Mouse (Mus musculus): ENCODE measurements around the gene Wdr31.

The Wdr31 gene

DNA sequence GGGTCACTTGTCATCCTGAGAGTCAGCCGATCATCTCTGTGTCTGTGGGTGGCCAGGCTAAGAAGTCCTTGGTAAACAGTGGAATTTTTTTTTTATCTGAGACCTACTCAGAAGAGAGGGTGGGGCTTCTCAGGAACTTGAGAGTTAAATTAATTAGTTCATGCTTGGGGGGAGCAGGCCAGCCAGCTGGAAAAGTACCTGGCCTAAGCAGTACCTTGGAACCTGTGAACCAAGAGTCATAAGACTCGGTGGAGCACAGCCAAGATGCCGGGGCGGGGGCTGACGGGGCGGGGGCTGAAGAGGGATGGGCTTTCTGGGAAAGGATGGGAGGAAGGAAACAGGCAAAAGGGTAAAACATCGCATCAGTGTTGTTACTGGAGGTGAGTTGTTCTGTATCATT, 32.8 kb downstream of the Wdr31 start:
- no peak for DNase-seq (ENCODE audit: low read depth, low spot score)
- Histone ChIP-seq H3K27me3 (ENCODE audit: control insufficient read depth, insufficient read depth, low read length, poor library complexity, severe bottlenecking) (no peaks in the 10 kb centered on the region), H3K36me3 (ENCODE audit: control insufficient read depth, insufficient read depth, low read length, poor library complexity, severe bottlenecking) (no peaks in the 10 kb centered on the region)

DNA sequence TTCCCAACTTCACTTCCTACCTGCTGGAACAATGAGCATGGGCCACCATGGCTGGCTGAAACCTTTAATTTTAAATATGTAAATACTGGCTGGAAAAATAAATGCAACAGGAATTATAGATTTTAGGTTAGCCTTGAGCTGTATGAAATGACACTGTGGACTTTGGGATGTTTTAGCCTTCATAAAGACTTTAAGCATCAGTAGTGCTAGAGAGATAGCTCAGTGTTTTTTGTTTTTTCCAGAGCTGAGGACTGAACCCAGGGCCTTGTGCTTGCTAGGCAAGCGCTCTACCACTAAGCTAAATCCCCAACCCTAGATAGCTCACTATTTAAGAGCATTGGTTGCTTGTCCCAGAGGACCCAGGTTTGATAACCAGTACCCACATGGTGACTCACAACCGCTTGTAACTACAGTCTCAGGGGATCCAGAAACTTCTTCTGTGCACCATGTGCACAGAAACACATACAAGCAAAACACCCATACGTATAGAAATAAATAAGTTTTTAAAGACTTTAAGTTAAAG, 33.4 kb downstream of the Wdr31 start:
- DNase-seq (ENCODE audit: low read depth, low spot score), result no peak
- no peaks in the 10 kb centered on the region for H3K27me3 ChIP-seq (ENCODE audit: control insufficient read depth, insufficient read depth, low read length, poor library complexity, severe bottlenecking)
- no peaks in the 10 kb centered on the region for H3K36me3 ChIP-seq (ENCODE audit: control insufficient read depth, insufficient read depth, low read length, poor library complexity, severe bottlenecking)

DNA sequence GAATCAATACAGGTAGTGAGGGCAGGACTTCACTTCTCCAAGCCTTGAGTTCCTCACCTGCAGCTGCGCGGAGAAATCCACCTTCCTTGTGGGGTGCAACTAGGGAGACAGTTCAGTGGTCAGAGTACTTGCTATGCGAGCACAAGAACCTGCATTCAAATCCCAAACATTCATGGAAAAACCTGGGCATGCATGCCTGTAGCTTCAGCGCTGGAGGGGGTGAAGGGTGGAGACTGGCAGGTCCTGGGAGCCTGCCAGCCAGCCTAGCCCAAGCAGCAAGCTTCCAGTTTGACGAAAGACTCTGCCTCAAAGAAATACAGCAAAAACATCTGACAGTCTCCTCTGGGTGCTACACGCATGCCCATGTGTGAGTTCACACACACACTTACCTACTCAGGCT, 35.6 kb downstream of the Wdr31 start, which contains the start of gene Rnf183:
Gene Rnf183, minus strand, starts transcription at position 172 of the 400 bp plus-strand sequence.
- Histone ChIP-seq H3K27me3 (ENCODE audit: control insufficient read depth, insufficient read depth, low read length, poor library complexity, severe bottlenecking) (no peaks in the 10 kb centered on the region), H3K36me3 (ENCODE audit: control insufficient read depth, insufficient read depth, low read length, poor library complexity, severe bottlenecking) (no peaks in the 10 kb centered on the region)
- no peak for DNase-seq (ENCODE audit: low read depth, low spot score)

DNA sequence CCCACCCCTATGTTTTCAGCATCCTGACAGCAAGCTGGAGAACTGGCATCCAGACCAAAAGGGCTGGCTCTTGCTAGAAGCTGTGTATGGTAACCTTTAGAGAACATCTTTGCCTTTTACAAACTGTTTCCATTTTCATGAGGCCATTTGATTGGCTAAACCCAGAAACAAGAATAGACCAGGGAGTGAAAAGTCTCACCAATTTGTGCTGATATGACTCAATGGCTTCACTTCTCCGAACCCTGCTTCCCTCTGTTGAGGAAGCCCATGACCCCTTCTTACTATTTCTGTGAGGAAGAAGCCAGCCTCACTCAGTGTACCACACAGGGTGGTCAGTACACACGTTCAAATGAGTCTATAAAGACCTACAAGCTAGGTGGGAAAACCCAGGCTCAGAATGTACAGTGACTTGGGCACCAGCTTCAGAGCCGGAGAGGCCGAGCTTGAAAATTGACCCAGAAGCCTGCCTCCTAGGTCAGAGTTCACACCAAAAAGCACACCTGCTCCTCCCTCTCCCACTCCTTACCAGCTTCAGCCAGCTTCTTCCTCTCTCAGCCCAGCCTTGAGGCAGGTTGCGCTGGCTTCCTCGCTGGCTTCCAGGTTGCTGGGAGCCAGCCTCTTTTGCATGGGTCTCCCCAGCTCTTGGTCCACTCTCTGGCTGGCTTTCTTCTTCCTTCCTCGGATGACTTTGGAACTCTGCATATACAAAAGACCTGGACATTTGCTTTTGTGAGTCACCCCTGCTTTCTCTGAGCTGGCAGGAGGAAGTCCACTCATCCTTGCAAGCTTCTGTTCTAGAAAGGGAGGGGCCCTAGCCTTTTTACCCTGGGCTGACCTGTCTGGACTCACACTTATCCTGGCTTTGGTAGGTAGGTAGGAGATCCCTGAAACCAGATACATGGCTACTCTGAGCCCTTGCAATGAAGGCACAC, 36.5 kb downstream of the Wdr31 start:
- no peaks in the 10 kb centered on the region for H3K36me3 ChIP-seq (ENCODE audit: control insufficient read depth, insufficient read depth, low read length, poor library complexity, severe bottlenecking)
- DNase-seq (ENCODE audit: low read depth, low spot score), result no peak
- no peaks in the 10 kb centered on the region for H3K27me3 ChIP-seq (ENCODE audit: control insufficient read depth, insufficient read depth, low read length, poor library complexity, severe bottlenecking)

DNA sequence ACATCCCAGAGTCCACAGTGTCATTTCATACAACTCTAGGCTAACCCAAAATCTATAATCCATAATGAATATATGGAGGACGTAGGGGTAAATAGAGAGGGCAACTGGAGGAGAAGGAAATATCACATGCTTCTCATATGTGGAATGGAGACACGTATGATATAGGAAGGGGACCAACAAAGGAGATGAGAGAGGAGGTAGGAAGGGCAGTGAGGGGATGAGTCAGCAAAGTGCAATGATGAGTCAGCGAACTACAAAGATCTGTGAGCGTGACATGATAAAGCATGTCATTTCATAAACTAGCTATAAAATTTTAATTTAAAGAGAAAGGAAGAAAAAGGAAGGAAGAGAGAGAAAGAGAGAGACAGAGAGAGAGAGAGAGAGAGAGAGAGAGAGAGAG, 39.2 kb downstream of the Wdr31 start:
- DNase-seq (ENCODE audit: low read depth, low spot score), result no peak
- H3K27me3 ChIP-seq (ENCODE audit: control insufficient read depth, insufficient read depth, low read length, poor library complexity, severe bottlenecking), result no peaks in the 10 kb centered on the region
- no peaks in the 10 kb centered on the region for H3K36me3 ChIP-seq (ENCODE audit: control insufficient read depth, insufficient read depth, low read length, poor library complexity, severe bottlenecking)

DNA sequence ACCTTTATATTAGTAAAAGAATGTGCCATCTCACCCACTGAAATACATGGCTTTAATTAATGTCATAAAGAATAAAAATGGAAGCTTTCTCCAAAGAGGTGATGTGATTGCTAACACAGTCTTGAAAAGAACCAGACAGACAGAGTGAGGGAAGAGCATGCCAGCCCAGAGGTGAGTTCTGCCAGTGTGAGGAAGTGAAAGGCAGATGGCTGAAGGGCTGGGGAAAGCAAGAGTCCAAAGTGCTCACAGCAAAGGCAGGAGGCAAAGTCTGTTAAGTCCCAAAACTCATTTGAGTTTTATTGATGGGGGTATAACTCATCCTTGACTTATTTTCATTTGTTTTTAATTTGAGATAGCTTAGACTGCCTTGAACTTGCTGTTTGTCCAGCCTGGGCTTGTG, 40.0 kb downstream of the Wdr31 start:
- H3K36me3 ChIP-seq (ENCODE audit: control insufficient read depth, insufficient read depth, low read length, poor library complexity, severe bottlenecking), result no peaks in the 10 kb centered on the region
- DNase-seq (ENCODE audit: low read depth, low spot score), result no peak
- H3K27me3 ChIP-seq (ENCODE audit: control insufficient read depth, insufficient read depth, low read length, poor library complexity, severe bottlenecking), result no peaks in the 10 kb centered on the region

DNA sequence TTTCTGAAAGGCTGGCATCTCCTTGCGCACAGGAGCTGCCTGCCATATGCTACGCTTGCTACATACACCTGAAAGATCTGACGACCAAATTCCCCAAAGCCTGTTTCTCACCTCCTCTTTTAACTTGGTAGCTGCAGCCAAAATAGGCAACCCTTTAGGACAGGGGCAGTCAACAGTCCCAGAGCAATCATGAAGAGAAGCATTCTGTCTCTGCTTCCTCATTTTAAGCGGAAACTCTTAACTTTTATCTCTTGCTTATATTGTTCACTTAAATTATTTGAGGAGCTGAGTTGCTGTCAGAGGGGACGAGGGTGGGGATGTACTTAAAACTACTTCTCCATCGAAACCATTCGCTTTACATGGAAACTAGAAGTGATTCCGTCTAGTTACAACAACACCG, 41.1 kb downstream of the Wdr31 start:
- H3K36me3 ChIP-seq (ENCODE audit: control insufficient read depth, insufficient read depth, low read length, poor library complexity, severe bottlenecking), result no peaks in the 10 kb centered on the region
- H3K27me3 ChIP-seq (ENCODE audit: control insufficient read depth, insufficient read depth, low read length, poor library complexity, severe bottlenecking), result no peaks in the 10 kb centered on the region

DNA sequence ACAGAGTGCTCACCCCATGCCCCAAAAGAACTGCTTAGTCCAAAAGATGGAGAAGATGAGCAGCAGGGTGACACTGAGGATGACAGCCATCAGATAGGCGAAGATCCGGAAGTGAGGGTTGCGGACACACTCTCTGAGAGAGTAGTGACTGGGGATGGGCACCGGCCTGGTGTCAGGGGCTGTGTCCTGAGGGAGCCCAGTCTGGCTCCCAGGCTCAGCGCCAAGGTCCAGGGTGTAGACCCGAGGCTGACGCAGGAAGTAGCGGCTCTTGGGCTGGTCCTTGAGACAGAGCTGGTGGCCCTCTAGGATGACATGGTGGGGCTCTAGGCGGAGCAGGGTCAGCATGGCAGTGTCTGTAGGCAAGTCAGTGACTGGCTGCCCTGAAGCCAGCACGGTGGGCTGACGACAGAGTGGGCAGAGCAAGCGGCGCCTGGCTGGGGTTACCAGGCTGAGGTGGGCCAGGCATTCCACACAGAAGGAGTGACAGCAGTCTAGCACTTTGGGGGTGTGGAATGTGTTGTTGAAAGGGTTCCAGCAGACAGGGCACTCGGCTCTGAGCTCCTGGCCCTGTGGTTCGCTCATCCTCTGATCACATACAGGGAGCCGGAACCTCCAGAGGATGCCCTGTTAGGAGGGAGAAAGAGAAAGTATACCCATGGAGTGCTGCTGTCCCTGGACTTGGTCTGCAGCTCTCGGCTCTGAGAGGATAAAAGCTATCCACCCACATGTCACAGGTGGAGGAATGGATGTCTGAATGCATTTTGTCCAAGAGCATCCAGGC, 42.5 kb downstream of the Wdr31 start:
- no peak for DNase-seq (ENCODE audit: low read depth, low spot score)
- peaks cover 3% of the 10 kb centered on the region; the same call in 1 of the 2 replicates for H3K36me3 ChIP-seq (ENCODE audit: control insufficient read depth, insufficient read depth, low read length, poor library complexity, severe bottlenecking)
- no peaks in the 10 kb centered on the region for H3K27me3 ChIP-seq (ENCODE audit: control insufficient read depth, insufficient read depth, low read length, poor library complexity, severe bottlenecking)

More for the DNA sequence above, 41.1 kb downstream of the Wdr31 start:
- no peak for DNase-seq (ENCODE audit: low read depth, low spot score)

DNA sequence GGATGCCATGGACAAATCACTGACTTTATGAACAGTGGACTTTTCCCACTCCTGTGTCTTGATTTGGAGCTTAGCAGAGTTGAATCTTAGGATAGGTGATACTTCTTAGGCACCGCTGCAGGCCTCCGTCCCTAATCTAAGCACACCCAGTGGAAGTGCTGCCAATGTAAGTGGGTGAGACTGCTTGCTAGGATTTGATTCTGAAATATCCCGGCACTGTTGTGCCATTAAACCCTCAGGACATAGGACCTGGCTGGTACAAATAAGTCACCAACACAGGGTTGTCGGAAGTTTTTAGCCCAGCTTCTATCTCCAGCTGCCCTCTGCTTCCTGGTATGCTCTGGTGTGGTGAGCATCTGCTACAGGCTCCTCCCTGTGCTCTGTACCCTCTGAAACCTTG, 44.8 kb downstream of the Wdr31 start:
- no peaks in the 10 kb centered on the region for H3K27me3 ChIP-seq (ENCODE audit: control insufficient read depth, insufficient read depth, low read length, poor library complexity, severe bottlenecking)
- H3K36me3 ChIP-seq (ENCODE audit: control insufficient read depth, insufficient read depth, low read length, poor library complexity, severe bottlenecking), result peaks cover 8% of the 10 kb centered on the region
- no peak for DNase-seq (ENCODE audit: low read depth, low spot score)

DNA sequence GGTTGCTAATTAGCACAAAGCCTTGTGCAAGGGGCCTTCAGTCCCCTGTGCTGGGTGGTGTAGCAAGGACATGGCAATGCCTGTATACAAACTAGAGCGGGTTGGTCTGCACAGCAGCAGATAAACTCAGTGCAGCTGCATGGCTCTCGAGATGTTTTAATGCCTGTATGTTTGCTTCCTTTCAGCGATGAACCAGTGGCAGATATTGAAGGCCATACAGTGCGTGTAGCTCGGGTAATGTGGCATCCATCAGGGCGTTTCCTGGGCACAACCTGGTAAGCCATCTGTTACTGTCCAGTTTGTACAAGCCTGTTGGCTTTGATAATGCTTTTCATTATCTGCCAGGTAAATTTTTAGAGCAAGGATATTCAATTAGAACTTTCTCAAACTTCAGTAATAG, 51.6 kb downstream of the Wdr31 start:
- no peak for DNase-seq (ENCODE audit: low read depth, low spot score)
- Histone ChIP-seq H3K27me3 (ENCODE audit: control insufficient read depth, insufficient read depth, low read length, poor library complexity, severe bottlenecking) (no peaks in the 10 kb centered on the region), H3K36me3 (ENCODE audit: control insufficient read depth, insufficient read depth, low read length, poor library complexity, severe bottlenecking) (peaks cover 33% of the 10 kb centered on the region)

DNA sequence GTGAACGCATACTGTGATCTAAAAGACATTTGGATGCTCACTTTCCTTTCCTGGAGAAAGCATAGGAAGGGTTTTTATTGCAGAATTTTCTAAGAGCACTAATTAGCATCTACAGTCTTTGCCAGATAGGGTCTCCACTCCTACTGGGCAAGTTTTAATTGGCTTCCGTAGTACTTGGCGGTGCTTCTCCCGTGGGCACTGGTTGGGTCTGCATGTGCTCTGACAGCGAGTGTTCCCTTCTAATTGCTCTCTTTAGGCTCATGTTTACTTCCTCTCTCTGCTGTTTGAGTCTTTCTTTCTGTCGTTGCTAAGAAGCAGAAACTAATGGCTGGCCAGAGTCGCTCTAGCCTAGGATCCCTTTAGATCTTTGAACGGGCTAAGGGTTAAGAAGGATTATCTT, 52.2 kb downstream of the Wdr31 start:
- Histone ChIP-seq H3K27me3 (ENCODE audit: control insufficient read depth, insufficient read depth, low read length, poor library complexity, severe bottlenecking) (no peaks in the 10 kb centered on the region), H3K36me3 (ENCODE audit: control insufficient read depth, insufficient read depth, low read length, poor library complexity, severe bottlenecking) (peaks cover 34% of the 10 kb centered on the region)
- DNase-seq (ENCODE audit: low read depth, low spot score), result no peak

DNA sequence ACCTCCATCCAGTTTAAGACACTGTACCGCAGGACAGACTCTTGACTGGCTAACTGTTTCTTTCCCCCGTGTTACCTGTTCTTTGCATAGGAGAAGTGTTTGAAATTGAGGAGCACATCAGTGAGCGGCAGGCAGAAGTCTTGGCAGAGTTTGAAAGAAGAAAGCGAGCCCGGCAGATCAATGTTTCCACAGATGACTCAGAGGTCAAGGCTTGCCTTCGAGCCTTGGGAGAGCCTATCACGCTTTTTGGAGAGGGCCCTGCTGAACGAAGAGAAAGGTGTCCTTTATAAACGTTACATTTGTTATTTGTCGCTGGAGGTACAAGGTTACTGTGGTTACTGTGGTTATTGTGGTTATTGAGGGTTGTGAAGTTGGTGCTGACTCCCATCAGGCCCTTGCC, 59.1 kb downstream of the Wdr31 start:
- peaks cover 26% of the 10 kb centered on the region; the same call in 1 of the 2 replicates for H3K36me3 ChIP-seq (ENCODE audit: control insufficient read depth, insufficient read depth, low read length, poor library complexity, severe bottlenecking)
- H3K27me3 ChIP-seq (ENCODE audit: control insufficient read depth, insufficient read depth, low read length, poor library complexity, severe bottlenecking), result no peaks in the 10 kb centered on the region
- no peak for DNase-seq (ENCODE audit: low read depth, low spot score)

DNA sequence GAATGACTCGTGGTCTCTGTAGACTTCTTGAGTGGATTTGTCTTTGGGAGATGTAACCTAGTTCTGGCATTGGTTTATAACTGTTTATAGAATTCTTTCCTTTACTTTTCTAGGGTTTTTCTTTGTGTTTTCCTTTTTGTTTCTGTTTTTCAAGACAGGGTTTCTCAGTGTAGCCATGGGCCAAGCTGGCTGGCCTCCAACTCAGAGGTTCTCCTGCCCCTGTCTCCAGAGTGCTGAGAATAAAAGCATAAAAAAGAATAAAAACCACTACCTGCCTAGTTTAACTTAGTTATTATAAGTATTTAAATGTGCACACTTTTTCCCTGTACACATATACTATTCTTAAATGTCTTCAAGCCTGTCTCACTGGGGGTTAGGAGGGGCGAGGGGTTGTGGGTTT, 60.4 kb downstream of the Wdr31 start:
- H3K36me3 ChIP-seq (ENCODE audit: control insufficient read depth, insufficient read depth, low read length, poor library complexity, severe bottlenecking), result peaks cover 18% of the 10 kb centered on the region; the same call in 1 of the 2 replicates
- no peaks in the 10 kb centered on the region for H3K27me3 ChIP-seq (ENCODE audit: control insufficient read depth, insufficient read depth, low read length, poor library complexity, severe bottlenecking)
- DNase-seq (ENCODE audit: low read depth, low spot score), result no peak

DNA sequence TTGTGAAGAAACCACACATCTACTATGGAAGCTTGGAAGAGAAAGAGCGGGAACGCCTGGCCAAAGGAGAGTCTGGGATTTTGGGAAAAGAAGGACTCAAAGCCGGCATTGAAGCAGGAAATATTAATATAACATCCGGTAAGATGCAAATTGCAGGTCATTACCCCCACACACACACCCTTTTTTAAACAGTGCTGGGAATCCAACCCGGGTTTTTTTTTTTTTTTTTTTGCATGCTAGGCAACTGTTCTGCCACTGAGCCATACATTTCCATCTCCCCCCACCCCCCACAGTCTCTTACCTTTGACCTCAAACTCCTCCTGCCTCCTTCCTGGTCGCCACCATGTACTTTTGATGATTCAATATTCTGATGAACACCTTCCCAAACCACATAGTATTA, 61.1 kb downstream of the Wdr31 start:
- peak; percentile 9 for DNase-seq (ENCODE audit: low read depth, low spot score)
- peaks cover 15% of the 10 kb centered on the region; the same call in 1 of the 2 replicates for H3K36me3 ChIP-seq (ENCODE audit: control insufficient read depth, insufficient read depth, low read length, poor library complexity, severe bottlenecking)
- no peaks in the 10 kb centered on the region for H3K27me3 ChIP-seq (ENCODE audit: control insufficient read depth, insufficient read depth, low read length, poor library complexity, severe bottlenecking)
